Mouse (Mus musculus): Measurements from ENCODE around the gene Crtap.
A peak's percentile ranks its signal among the peaks of the same experiment; 100 is the strongest.
"Not testable (repeated sequence)": the region's sequence is repeated elsewhere in the genome, so short reads cannot be mapped to it uniquely, and the experiment has no call there.

The Crtap gene

GRCm38 (mm10) chr9:114394677-114395076, 4.2 kb upstream of the Crtap start:
- peak in 1 of 2 experiments; percentile 26 for DNase-seq

DNA sequence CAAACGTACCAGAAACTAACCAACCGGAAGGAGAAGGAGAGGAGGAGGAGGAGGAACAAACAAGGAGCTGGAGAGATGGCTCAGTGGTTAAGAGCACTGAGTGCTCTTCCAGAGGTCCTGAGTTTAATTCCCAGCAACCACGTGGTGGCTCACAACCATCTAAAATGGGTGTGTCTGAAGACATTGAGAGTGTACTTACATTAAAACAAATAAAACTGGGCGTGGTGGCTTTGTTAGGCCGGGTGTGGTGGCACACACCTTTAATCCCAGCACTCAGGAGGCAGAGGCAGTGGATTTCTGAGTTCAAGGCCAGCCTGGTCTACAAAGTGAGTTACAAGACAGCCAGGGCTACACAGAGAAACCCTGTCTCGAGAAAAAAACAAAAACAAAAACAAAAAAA, 3.7 kb upstream of the Crtap start:
- DNase-seq: not testable (repeated sequence)

GRCm38 (mm10) chr9:114390749-114391075, 237 bp upstream of the Crtap start:
- no peak for DNase-seq

DNA sequence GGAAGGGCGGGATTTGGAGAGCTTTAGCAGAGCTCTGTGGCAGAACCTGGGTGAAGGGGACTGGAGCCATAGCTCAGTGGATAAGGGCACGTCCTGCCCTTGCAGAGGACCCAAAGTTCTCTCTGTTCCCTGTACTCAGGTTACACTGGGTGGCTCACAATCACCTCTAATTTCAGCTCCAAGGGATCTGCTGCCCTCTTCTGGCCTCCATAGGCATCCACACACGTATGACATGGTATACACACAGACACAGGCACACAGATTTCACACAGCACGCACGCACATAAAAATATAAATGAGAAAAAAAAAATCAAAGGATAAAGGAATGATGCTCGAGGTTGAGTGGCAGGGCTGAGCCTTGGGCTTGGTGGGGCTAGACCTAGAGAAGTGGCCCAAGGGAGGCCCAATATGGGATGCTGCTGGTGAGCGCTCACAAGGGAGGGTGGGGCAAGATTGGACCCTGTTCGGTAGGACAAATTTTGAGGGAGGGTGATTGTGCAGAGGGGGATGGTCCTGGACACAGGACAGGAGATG, 1.0 kb downstream of the Crtap start:
- DNase-seq: peak in 1 of 2 experiments; percentile 44

DNA sequence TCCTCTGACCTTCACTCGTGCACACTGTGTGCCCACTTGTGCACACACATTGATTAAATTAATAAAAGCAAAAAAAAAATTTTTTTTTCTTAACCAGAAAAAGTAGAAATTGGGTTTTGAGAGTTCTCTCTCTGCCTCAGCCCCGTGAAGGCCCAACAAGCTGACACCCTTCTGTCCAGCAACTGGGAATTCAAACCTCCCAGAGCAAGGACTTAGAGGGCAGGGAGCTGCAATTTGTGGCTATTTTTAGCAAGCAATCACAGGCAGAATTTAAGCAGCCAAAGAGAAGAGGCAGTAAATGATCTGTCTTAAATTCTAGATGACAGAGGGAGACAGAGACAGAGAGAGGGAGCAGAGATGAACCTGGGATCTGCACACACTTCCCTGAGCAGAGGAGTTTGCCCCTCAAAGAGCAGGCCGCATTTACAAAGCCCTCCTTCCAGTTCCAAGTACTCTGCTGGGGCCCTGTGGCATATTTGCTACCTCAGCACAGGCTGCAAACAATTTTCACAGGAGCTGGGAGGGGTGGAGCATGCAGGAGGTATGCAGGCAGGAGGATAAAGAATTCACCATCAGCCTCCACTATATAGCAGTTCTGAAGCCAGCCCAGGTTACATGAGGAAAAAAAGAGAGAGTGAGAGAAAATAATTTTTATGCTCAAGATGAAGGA, 1.6 kb downstream of the Crtap start:
- peak in 1 of 2 experiments; percentile 37 for DNase-seq

DNA sequence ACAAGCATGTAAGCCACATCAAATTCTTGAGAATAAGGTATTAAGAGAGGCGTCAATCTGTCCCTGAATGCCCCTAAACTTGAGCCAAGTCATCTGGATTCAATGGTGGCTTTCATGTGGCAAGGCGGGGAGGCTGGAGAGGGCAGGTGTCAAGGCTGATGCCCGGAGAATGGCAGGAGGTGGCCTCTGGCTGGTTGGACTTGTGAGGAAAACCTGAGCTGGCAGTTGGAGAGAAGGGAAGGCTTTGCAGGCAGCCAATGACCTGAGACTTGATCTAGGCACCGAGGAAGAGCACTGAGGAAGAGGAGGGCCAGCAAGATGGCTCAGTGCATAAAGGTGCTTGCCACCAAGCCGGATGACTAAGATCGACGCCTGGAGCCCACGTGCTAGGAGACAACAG, 2.2 kb downstream of the Crtap start:
- peak in 1 of 2 experiments; percentile 54 for DNase-seq

DNA sequence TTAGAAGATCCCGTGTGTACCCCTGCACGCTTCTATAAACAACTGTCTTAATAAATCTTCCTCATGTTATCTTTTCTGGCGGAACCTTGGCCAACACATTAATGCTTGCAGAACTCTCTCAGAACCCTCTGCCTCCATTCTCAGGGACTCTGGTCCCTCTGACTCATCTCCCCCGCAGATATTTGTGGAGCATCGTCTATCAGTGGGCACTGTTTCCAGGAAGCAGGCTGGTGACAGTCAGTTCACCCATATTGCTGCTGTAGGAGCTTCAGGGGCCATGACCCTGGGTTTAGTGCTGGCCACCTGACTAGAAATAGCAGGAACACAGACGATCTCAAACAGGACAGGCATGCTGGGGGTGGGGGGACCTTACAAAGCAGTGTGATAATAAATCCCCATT, 3.4 kb downstream of the Crtap start:
- DNase-seq: no peak

DNA sequence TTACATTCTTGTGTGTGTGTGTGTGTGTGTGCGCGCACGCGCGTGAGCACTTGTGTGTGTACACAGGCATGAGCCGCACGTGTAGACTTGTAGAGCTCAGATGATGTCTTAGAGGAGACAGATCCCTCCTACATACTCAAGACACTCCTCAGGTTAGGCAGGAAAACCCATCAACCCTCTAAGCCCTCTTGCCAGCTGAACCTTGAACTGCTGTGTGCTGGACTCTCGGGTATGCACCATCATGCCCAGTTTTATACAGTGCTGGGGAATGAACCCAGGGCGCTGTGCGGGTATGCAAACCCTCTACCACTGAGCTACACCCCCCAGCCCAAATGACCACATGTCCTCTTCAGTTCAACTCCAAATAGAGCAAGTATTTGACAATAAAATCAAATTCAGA, 5.3 kb downstream of the Crtap start:
- peak; percentile 45 to 65 for DNase-seq

DNA sequence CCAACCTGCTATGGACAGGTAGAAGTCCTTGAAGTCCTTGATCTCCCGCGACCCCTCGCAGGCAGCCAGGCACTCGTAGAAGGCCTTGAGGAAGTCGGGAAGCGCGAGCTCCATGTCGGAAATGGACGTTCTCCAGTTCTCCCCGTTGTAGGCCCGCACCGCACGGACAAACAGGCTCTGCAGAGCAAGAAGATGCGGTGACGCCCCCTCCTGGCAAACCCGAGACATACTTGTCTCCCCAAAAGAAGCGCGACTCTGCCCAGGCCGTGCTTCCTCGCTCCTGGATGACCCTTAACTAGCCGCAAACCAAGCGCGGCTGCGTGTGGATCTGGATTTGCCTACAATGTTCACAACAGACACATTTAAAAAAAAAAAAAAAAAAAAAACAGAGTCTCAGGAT, 5.8 kb downstream of the Crtap start:
- no peak for DNase-seq

DNA sequence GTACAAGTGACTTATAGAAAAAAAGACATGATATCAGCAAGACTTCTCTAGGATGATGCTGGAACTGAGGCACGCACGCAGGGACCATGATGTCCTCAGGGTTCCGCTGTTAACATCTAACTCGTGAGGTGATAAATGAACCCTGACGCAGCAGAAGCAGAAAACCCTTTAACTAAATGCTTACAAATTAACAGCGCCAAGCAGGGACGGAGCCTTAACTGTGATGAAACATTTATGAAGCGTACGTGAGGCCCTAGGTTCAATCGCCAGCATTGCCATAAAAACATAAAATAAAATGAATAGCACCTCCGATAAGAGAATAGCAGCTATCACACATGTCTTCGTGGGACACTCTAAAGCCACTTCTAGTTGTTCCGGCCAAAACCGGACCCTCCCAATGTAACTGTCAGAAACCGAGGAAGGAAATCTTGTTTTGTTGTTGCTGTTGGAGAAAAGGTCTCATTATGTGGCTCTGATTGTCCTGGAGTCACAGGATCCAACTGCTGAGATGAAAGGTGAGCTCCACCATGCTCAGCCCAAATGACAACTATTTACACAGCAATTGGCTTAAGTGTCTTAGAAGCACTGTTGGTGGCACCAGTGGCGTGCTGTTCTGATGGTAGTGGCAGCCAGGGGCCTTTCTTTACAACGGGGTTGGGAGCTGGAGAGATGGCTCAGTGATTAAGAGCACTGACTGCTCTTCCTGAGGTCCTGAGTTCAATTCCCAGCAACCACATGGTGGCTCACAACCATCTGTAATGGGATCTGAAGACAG, 7.4 kb downstream of the Crtap start:
- DNase-seq: no peak

GRCm38 (mm10) chr9:114380881-114381733, 9.4 kb downstream of the Crtap start:
- DNase-seq: no peak

DNA sequence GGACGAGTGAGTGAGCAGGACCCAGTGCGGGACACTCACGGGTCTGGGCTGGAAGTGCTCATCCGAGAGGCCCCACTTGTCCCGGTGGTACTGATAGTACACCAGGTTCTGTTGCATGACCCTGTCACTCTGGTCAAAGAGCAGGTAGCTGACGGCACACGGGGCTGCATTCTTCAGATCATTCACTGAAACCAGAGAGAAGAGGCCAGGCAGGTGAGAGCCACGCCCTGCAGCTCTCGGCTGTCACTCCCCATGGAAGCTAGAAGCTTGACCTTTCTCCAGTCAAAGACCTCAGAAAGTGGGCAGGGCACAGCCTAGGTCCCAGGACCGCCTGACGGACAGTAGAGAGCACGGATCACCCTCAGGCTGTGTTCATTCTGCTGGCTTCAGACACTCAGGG, 10.6 kb downstream of the Crtap start:
- peak in 1 of 2 experiments; percentile 66 for DNase-seq

GRCm38 (mm10) chr9:114377168-114377567, 13.3 kb downstream of the Crtap start:
- DNase-seq: no peak

GRCm38 (mm10) chr9:114375276-114375962, 15.1 kb downstream of the Crtap start:
- no peak for DNase-seq

- not testable (repeated sequence) for DNase-seq
Observed at GRCm38 (mm10) chr9:114371717-114372116, 18.8 kb downstream of the Crtap start.

DNA sequence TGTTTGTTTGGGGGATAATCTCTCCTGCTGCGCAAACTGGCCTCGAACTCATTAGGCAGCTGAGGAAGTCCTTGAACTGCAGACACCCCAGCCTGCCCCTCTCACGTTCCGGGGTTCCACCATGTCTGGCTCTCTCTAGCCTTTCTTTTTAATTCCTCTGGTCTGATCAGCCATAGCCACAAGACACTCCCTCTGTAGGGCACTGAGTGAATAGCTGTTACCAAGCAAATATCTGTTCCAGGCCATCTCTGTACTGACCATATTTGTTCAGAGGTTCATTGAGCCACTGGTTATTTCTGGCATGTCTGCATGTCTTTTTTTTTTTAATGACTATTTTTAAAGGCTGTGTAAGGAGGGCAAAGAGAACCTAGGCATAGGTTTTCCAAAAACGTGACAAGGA, 21.1 kb downstream of the Crtap start:
- not testable (repeated sequence) for DNase-seq

DNA sequence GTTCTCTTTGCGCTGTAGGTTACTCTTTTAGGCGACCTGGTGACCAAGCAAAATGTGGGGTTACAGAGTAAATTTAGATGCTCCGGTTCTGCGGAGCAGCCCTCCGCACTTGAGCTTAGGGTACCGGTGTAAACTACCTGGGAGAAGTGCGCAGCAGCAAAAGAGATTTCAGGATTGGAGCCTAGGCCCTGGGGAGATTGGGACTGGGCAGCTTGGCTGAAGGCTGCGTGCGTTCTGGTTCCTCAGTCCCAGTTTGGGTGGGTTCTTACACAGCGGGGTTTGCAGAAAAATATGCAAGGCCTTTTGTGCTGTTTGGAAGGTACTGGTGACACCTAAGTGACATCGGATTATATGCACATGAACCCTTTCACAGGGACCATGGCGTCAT, 22.0 kb downstream of the Crtap start:
- DNase-seq: no peak

DNA sequence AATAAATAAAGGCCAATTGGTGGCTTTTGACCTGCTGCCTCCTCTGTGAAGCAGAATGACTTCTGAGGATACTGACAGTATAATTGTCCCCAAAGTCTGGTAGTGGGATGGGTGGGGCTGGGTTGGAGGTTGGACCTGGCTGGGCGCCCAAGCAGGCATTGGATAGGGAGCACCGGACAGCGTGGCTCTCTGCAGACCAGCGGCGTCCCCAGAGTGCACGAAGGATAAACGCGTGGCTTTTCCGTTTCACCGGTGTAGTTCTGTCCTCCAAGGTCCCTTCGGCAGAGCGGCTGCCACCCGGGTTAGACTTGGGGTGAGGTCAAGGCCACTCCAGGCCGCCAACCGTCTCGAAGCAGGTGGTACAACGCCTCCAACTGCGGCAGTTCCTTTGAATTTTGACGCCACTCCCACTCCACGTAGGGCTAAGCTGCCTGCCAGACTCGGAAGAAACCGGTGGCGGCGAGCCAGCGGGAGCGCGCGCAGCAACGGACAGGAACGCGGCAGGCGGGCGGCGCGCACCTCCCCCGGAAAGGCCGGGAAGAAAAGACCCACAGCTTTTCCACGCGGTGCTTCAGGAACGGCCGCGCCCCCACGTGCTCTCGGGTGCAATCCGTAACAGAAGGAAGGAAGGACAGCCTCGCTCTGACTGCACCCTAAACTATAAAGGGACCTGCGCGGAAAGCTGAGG, 22.5 kb downstream of the Crtap start:
- DNase-seq: peak; percentile 89 to 91

DNA sequence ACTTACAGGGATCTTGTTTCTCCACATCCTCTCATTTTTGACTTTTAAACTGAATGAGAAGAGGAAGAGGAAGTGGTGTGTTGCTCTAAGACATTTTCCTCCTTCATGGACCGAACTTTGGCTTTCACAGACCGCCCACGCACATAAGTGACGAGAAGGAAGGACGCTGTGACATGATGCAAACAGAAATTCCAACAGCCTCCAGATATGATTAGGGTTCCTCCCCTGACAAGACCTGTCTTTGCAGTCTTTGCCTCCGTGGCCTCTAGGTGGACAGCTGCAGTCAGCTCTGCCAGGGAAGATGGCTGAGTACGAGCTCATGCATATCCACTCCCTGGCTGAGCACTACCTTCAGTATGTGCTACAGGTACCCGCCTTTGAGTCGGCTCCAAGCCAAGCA, 60.6 kb downstream of the Crtap start, which contains the start of gene Bcl2a1c:
Gene Bcl2a1c (plus strand): TSS at position 281 of the 400 bp plus-strand sequence.
- DNase-seq: not testable (repeated sequence)

GRCm38 (mm10) chr9:114328332-114328731, 62.1 kb downstream of the Crtap start:
- DNase-seq: not testable (repeated sequence)

DNA sequence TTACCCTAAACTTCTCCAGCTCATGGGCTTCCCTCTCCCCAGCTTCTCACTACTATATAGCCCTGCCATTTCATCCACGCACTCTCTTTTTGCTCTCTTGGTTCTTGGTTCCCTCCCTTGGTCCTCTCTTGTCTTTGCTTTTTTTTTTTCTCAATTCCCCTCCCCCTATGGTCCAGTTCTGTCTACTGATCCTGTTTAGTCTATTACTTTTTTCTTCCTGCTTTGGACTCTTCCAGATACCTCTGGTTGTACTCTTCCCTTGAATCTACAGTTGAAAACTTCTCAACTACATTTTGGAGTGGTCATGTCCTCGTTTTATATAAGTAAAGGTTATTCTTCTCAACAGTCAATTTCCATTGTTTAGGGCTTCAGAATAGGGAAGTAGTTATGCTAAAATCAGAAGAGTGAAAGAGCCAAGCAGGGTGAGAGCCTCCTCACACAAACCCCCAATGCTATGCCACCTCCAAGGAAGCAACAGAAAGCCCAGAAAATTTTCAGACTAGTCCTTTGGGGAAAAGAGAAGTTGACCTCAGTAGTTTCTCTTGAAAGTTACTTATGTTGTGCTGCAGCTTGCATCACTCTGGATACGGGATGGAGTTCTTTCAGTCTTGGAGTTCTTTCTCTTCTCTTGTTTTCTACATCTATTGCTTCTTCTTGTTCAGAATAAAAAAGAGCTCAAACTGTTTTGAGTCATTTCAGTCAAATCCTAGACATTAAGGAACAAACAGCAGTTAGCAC, 64.3 kb downstream of the Crtap start:
- no peak for DNase-seq
